Mouse (Mus musculus): ENCODE measurements around the gene Pld1. TPM values are rescaled to one million over a fixed set of nuclear protein-coding genes. Genes with fewer than 3 reads are reported as not detected.

The Pld1 gene
- polyA plus RNA-seq, 1 experiment from 2014 or later = 2.2 TPM

GRCm38 (mm10) chr3:28158916-28159315, 220.4 kb downstream of the Pld1 start:
- WGBS = 95% methylated on average over 3 of the region's 3 CpGs
- DNase-seq (ENCODE audit: low spot score) = peak; percentile 10
- no peaks in the 10 kb centered on the region for H3K9me3 ChIP-seq (replicated peaks)
- H3K4me1 ChIP-seq = no peaks in the 10 kb centered on the region
- no peak overlapping the region for H3K27ac ChIP-seq (replicated peaks)
- no peaks in the 10 kb centered on the region for H3K27me3 ChIP-seq (ENCODE audit: low read depth, poor library complexity, severe bottlenecking)
- no peak overlapping the region for H3K4me3 ChIP-seq
- no peaks in the 10 kb centered on the region for H3K36me3 ChIP-seq

GRCm38 (mm10) chr3:28162346-28162745, 223.9 kb downstream of the Pld1 start:
- H3K4me1 ChIP-seq = no peaks in the 10 kb centered on the region
- H3K9me3 ChIP-seq (replicated peaks) = no peaks in the 10 kb centered on the region
- DNase-seq (ENCODE audit: low spot score) = peak; percentile 10
- no peaks in the 10 kb centered on the region for H3K27me3 ChIP-seq (ENCODE audit: low read depth, poor library complexity, severe bottlenecking)
- no peak overlapping the region for H3K4me3 ChIP-seq
- WGBS = 88% methylated on average over 4 of the region's 4 CpGs
- no peak overlapping the region for H3K27ac ChIP-seq (replicated peaks)
- H3K36me3 ChIP-seq = no peaks in the 10 kb centered on the region

- H3K9me3 ChIP-seq (replicated peaks) = no peaks in the 10 kb centered on the region
- no peaks in the 10 kb centered on the region for H3K36me3 ChIP-seq
- H3K4me1 ChIP-seq = no peaks in the 10 kb centered on the region
- 57% methylated on average over 1 of the region's 1 CpGs for WGBS
- no peak overlapping the region for H3K27ac ChIP-seq (replicated peaks)
- DNase-seq (ENCODE audit: low spot score) = no peak
- H3K4me3 ChIP-seq = no peak overlapping the region
- H3K27me3 ChIP-seq (ENCODE audit: low read depth, poor library complexity, severe bottlenecking) = no peaks in the 10 kb centered on the region
Observed at GRCm38 (mm10) chr3:28164678-28165077, 226.2 kb downstream of the Pld1 start.

GRCm38 (mm10) chr3:28165598-28165997, 227.1 kb downstream of the Pld1 start:
- no peak overlapping the region for H3K27ac ChIP-seq (replicated peaks)
- no peaks in the 10 kb centered on the region for H3K9me3 ChIP-seq (replicated peaks)
- 0% methylated on average over 1 of the region's 1 CpGs for WGBS
- 0 out of 2 replicates have a peak, but pooled peaks cover 2% of the 10 kb centered on the region for H3K4me1 ChIP-seq
- peak; percentile 60 for DNase-seq (ENCODE audit: low spot score)
- no peaks in the 10 kb centered on the region for H3K27me3 ChIP-seq (ENCODE audit: low read depth, poor library complexity, severe bottlenecking)
- H3K36me3 ChIP-seq = no peaks in the 10 kb centered on the region
- H3K4me3 ChIP-seq = no peak overlapping the region

- H3K4me3 ChIP-seq = no peak overlapping the region
- 86% methylated on average over 6 of the region's 6 CpGs for WGBS
- DNase-seq (ENCODE audit: low spot score) = peak; percentile 9
- no peaks in the 10 kb centered on the region for H3K36me3 ChIP-seq
- H3K9me3 ChIP-seq (replicated peaks) = no peaks in the 10 kb centered on the region
- H3K27me3 ChIP-seq (ENCODE audit: low read depth, poor library complexity, severe bottlenecking) = no peaks in the 10 kb centered on the region
- H3K27ac ChIP-seq (replicated peaks) = no peak overlapping the region
- peaks cover 11% of the 10 kb centered on the region; the same call in 1 of the 2 replicates for H3K4me1 ChIP-seq
Observed at GRCm38 (mm10) chr3:28167796-28168505, 229.5 kb downstream of the Pld1 start.

GRCm38 (mm10) chr3:28170911-28171618, 232.6 kb downstream of the Pld1 start:
- no peaks in the 10 kb centered on the region for H3K9me3 ChIP-seq (replicated peaks)
- no peaks in the 10 kb centered on the region for H3K27me3 ChIP-seq (ENCODE audit: low read depth, poor library complexity, severe bottlenecking)
- DNase-seq (ENCODE audit: low spot score) = peak; percentile 19
- H3K36me3 ChIP-seq = no peaks in the 10 kb centered on the region
- H3K4me3 ChIP-seq = no peak overlapping the region
- 52% methylated on average over 17 of the region's 17 CpGs for WGBS
- 0 out of 2 replicates have a peak overlapping the region, but pooled peaks have one; percentile 2 for H3K27ac ChIP-seq (replicated peaks)
- H3K4me1 ChIP-seq = peaks cover 21% of the 10 kb centered on the region

- H3K27me3 ChIP-seq (ENCODE audit: low read depth, poor library complexity, severe bottlenecking) = peaks cover 4% of the 10 kb centered on the region; the same call in 1 of the 2 replicates
- no peaks in the 10 kb centered on the region for H3K36me3 ChIP-seq
- no peaks in the 10 kb centered on the region for H3K9me3 ChIP-seq (replicated peaks)
- peak overlapping the region; percentile 85 for H3K27ac ChIP-seq (replicated peaks)
- peaks cover 20% of the 10 kb centered on the region for H3K4me1 ChIP-seq
- WGBS = 8% methylated on average over 21 of the region's 21 CpGs
- H3K4me3 ChIP-seq = peak overlapping the region; percentile 50
- peak; percentile 86 for DNase-seq (ENCODE audit: low spot score)
Observed at GRCm38 (mm10) chr3:28175997-28176967, 237.8 kb downstream of the Pld1 start.

- DNase-seq (ENCODE audit: low spot score) = no peak
- WGBS = 88% methylated on average over 6 of the region's 6 CpGs
- Histone ChIP-seq H3K27me3 (ENCODE audit: low read depth, poor library complexity, severe bottlenecking) (peaks cover 4% of the 10 kb centered on the region; the same call in 1 of the 2 replicates), H3K27ac (replicated peaks) (no peak overlapping the region), H3K4me3 (no peak overlapping the region), H3K36me3 (no peaks in the 10 kb centered on the region), H3K9me3 (replicated peaks) (no peaks in the 10 kb centered on the region), H3K4me1 (peaks cover 18% of the 10 kb centered on the region)
Observed at GRCm38 (mm10) chr3:28178333-28178732, 239.8 kb downstream of the Pld1 start.

Other genes with a start within 250 kb of the Pld1 start
- gene Fndc3b, start 227.4 kb upstream of the Pld1 start, polyA plus RNA-seq (2016; fragmentation: Nextera tagmentation; extraction: Ambion mirVana) = 11.3 and 11.4 TPM in 2 replicates
- not detected in 2 replicates for gene Tmem212, start 42.3 kb upstream of the Pld1 start, polyA plus RNA-seq (2016; fragmentation: Nextera tagmentation; extraction: Ambion mirVana)

Measured in midbrain, embryonic 10.5 days (tissue).